Mouse (Mus musculus) megakaryocyte, embryonic 14.5 days (primary cell): ENCODE results near the gene Sirpa.

Experiments
- FLI1 ChIP-seq: IDR thresholded peaks from 2 replicates; pipeline ENCODE4 v1.6.1; 2012; ENCODE audit warnings: low read length, inconsistent platforms, mixed read lengths
- GATA1 ChIP-seq: IDR thresholded peaks from 3 replicates; pipeline ENCODE4 v1.6.1; 2012; ENCODE audit warnings: mixed read lengths, low read length, inconsistent platforms, borderline replicate concordance

DNA sequence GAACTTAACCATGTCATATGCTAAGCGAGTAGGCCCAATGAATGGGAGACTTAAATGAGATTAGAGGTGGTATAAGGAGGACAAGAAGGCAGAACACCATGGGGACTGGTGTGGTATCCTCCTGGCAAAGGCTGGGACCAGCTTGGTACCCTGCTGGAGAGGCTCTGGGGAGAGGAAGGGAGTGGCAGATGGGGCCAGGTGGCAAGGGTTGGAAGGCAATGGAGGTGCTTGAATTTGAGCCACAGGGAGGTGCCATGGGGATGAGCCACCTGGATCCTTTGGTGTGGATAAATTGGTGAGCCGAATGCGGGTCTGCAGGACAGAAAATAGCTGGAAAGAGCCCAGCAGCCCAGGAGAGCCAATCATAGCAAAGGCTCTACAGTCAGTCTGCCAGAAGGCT, 47.7 kb upstream of the Sirpa start:
- TF ChIP-seq GATA1 (no peak), FLI1 (no peak)
